Mouse (Mus musculus): ENCODE results near the gene Brsk1.
A peak's percentile ranks its signal among the peaks of the same experiment; 100 is the strongest.

The Brsk1 gene

DNA sequence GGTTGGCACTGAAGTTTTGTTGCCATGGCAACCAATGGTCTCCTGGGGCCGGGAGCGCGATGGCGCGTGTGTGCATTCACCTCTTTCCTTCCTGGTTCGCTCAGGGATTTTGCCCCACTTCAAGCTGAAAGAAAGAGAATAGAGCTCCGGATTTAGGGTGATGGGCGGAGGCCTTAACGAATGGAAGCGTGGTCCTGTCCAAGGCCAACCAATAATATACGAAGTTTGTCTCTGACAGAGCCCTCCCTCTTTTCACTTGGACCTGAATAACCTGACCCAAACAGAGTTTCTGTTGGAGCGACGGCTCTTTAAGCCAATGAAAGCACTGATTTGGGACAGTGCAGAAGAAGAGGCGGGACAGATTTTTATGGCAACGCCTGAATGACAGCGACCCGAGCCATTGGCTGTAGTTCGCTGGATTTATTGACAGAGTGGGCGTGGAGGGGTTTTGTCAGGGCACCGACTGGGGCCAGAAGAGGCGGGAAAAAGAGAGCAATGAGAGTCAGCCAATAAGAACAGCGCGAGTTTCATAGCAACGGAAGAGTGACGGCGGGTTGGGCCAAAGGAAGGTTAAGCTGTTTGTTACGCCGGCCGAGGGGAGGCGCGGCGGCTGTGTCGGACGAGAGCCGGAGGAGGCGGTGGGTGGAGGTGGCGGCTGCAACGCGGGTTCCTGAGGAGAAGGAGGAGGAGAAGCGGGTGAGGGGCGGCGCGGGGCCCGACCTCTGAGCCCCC, 49.3 kb downstream of the Brsk1 start, which contains the start of gene Kmt5c:
TSS of gene Kmt5c (plus strand) at position 572 of the 732 bp plus-strand sequence.
- DNase-seq (ENCODE audit: low spot score), result peak; percentile 99

DNA sequence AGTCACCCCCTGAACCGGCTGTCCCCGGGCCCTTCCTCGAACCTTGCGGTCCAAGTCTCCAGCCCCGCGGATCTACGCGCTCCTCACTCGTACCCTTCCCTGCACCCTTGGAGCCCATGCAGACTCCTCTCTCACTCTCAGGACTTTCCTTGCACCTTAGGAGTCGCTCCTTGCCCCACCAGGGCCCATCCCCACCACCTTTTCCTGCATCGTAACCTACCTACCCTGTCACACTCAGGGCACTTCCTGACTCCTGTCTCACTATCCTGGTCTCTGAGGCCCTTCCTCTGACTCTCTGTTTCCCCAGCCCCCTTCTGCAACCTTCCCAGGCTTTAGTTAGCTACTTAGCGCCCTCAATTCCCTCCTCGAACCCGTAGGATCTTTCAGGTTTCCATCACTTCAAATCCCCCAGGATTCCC, 49.9 kb downstream of the Brsk1 start:
- no peak for DNase-seq (ENCODE audit: low spot score)

DNA sequence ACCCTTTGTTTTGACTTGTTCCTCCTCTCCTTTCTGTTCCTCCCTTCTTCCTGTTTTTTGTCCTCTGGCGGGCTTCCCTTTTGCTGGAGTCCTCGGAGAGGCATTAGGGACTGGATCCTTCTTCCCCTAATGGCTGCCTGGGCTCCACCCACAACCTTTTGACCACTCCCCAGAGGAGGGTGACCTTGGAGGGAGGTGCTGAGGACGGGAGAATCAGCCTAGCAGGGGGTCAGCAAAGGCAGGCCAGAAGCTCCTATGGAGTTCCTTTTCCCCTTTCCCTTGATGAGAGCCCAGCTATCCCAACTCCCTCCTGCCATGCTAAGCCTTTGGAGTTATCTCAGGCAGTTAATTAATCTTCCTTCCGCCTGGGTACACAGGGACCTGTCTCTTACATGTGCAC, 50.7 kb downstream of the Brsk1 start:
- peak; percentile 33 for DNase-seq (ENCODE audit: low spot score)

DNA sequence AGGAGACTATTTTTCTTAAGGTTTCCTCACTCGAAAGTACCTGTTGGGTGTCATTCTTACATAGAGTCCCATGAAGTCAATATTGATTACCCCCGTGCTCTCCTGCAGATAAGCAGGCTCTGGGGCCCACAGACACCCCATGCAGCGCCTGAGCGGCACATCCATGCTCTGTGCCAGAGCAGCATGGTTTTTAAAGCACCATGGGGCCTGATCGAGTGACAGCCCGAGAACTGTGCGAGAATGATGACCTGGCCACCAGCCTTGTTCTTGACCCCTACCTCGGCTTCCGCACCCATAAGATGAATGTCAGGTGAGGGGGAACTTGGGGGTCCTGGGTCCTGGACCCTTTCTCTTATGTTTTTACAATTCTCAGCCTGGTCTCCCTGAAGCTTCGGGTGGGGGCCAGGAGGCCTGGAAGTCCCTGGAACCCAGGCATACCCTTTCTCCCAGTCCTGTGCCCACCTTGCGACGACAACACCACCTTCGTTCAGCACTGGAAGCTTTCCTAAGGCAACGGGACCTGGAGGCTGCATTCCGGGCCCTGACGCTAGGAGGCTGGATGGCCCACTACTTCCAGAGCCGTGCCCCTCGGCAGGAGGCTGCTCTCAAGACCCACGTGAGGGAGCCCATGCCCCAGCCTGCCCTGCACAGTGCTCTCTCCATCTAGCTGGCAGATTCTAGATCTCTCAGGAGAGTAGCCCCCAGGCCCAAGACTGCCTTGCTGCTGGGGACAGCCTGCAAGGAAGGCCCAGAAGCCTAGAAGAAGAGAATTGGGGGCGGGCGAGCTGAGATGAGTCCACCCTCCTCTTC, 51.5 kb downstream of the Brsk1 start:
- no peak for DNase-seq (ENCODE audit: low spot score)

DNA sequence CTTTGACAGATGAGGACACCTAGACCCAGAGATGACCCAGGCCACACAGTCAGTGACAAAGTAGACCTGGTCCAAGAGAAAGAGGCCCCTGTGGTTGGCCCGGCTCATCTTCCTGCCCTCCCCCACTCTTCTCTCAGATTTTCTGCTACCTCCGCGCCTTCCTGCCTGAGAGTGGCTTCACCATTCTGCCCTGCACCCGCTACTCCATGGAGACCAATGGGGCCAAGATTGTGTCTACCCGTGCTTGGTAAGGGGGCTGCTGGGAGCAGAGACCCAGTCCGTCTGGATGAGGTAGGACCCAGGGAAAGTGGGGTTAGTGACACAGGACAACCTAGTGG, 52.0 kb downstream of the Brsk1 start:
- DNase-seq (ENCODE audit: low spot score), result no peak

DNA sequence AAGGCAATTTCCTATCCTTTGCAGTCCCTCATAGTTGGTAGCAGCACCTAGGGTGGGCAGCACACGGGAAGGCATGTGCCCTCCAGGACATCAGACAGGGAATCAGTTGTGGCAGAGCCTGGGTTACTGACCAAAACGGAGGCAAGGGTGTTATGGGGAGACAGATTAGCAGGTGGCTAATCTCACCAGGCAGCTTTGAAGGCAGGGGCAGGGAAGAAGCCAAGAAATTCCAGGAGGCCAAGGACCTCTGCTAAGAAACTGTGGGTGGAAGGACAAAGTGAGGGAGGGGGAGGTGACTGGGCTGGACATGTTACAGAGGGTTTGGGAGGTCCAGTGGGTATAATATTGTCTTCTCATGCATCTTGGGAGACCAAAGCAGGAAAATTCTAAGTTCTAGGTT, 53.0 kb downstream of the Brsk1 start:
- no peak for DNase-seq (ENCODE audit: low spot score)

DNA sequence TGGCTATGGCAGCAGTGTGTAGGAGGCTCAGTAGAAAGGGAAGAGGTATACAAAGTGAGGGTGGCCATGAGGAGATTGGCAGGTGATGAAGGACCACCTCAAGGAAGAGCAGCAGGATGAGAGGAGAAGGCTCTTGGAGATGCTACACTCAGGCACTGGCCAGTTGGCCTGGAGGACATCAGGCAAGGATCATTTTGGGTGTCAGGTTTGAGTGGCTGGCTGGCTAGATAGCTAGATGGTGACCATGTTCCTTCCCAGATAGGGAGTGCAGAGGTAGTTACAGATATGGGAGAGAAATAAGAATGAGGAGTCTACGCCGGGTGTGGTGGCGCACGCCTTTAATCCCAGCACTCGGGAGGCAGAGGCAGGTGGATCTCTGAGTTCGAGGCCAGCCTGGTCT, 54.5 kb downstream of the Brsk1 start:
- DNase-seq (ENCODE audit: low spot score), result no peak

DNA sequence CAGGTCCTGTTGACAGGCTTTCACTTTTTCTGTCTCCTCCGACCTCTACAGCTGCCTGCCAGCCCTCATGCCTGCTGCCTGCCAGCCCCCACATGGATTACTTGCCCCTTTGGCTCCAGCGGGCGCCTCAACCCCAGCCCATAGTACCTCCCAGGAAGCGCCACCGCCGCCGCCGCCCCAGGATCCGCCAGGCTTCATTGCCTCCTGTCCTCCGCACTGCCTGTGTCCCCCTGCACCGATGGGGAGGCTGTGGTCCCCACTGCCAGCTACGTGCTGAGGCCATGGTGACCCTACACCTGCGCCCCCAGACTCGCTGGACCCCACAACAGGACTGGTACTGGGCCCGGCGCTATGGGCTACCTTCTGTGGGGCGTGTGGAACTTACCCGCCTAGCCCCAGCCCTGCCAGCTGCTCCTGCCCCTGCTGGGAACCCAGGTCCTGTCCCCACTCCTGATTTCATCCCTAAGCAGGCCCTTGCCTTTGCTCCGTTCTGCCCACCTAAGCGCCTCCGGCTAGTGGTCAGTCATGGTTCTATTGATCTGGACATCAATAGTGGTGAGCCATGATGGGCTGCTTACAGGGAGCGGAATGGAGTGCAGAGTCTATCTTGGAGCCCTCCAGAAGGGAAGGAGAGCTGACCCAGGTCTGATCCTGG, 56.0 kb downstream of the Brsk1 start:
- no peak for DNase-seq (ENCODE audit: low spot score)

DNA sequence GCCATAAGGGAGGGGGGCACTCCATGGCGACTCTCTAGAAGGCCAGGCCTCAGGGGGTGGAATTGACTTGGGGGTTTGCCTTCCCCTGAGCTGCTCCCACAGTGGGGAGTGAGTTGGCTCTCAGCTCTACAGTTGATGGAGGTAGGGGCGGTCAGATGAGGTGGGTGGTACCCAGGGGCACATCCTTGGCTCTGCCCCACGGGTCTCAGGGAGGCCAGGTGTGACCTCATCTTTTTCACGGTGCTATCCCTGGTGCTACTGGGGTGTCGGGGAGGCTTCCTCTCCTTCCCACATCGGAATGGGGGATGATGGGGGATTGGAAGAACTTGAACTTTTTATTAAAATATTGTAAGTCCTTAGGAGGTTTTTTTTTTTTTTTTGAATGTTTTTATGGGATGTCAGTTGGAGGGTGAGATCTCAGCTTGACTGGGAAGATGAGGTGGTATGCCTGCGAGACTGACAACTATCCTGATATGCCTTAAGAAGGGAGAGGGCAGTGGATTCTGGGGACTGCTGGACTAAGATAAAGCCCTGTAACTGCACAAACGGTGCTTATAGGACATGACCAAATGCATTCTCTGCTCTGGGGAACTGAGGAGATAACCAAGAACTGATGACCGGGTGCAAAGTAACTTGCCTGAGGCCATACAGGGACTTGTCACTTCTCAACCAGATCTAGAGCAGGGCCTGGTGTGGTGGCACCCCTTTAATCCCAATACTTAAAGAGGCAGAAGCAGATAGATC, 56.9 kb downstream of the Brsk1 start:
- no peak for DNase-seq (ENCODE audit: low spot score)

DNA sequence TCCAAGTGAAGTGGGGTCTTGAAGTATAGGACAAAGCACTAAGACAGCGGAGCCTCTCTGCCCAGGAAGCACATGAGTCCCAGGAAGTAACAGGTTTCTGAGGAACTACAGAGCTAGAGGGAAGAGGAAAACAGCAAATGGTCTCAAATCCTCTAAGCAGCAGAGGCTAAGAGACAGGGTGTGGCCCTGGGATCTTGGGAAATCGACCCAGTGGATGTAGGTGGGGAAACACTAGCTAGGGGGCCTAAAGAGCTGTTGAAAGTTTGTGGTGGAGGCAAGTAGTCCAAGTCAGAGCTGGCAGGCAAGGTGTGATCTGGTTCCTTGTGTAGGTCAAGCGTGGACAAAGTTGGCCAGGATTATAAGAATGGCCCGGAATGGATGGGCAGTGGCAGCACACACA, 57.9 kb downstream of the Brsk1 start:
- no peak for DNase-seq (ENCODE audit: low spot score)

DNA sequence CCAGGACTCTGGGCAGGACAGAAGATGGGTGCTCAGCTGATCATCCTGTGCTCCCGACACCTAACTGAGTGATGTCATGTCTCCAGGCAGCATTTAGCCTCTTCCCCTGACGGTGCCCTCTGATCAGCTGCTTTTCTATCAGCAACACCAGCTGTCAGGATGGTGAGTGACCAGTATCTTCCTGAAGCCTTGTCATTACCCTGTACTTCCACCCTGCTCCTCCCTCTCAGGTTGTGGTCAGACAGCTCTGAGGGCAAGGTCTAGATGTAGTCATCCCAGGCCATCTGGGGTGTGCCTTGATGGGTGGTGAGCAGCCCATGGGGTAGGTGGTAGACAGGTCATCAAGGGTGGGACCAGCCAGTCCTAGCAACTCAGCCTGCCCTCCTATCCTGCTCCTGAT, 58.8 kb downstream of the Brsk1 start:
- no peak for DNase-seq (ENCODE audit: low spot score)

DNA sequence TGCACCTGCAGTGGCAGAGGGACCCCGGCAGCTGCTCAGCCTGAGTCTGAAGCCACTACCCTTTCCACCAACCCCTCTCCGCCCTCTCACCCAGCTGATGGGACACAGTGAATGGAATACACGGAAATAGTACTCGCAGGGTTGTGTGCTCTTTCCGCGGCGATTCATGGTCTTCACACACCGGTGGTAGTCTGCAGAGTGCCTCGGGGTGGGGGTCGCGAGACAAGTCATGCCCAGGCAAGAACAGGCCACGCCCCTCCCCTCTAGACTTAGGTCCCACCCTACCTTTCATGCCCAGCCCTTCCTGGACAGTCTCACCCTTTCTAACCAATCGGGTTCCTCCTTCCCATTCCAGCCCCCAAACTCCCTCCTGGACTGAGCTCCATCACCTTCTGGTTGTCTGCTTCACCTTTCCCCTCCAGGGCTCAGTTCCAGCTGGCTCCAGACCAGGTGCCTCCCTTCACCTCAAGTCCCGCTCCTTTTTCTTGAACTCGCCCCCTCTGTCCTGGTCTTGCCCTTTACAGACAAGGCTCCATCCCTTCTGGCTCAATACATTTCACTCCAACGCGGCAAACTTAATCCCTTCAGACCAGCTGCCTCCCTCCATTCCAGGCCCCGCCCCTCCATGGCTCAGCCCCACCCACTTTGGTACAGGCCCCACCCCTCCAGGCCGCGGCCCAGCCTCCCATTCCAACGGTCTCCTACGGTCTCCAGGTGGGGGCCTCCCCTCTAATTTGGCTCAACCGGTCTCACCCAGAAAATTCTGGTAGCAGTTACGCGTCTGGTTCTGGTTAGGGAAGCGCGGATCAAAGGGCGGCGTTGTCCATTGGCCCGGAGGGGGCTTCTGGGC, 61.8 kb downstream of the Brsk1 start:
- no peak for DNase-seq (ENCODE audit: low spot score)

DNA sequence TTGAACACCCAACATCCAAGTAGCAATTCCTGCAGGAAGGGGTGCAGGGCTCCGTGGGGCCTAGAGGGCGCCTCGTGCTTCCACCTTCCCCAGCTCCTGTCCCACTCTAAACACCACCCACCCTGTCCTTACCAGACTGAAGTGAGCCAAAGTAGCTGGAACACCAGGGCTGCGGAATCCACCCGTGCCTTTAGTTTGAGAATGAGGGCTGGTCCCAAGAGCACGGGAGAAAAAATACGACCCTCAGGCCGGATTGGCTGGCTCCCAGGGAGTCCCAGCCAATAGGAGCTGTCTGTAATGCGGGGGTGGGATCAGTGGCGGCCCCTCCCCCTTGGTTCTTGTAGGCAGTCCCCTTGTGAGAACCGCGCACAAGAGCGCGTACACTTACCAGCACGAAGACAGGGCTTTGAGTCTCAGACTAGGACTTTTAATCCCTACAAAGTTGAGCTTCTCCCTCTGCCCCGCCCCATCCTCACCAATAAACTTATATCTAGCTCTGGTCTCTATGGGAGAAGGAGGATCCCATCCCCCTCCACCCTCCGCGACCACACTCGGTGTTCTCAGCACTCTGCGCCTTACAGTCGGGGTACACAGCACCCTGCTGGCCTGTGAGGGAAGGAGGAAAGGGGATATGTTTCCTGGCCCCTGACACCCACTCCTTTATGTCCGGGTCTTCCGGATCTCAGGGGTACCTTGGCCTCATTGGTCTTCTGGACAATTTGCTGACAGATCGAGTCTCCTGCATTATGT, 62.6 kb downstream of the Brsk1 start, which contains the start of gene Cox6b2:
TSS of gene Cox6b2 (minus strand) at position 274 of the 750 bp plus-strand sequence.
- no peak for DNase-seq (ENCODE audit: low spot score)

DNA sequence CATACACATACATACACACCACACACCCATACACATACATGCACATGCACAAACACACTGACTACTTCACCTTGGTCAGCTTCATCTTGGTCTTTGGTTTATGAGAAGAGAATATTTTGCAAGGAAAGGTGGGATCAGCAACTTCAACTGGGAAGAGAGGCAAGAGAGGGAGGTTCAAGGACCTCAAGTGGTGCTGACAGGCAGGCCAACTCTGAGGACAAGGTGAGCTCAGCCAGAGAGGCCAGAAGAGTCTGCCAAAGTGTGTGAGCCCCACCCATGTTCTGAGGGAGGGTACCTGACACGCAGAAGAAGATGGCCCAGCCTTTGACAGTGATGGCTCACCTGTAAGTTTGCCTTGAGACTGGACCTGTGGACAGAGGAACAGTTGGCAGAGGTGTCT, 69.3 kb downstream of the Brsk1 start:
- DNase-seq (ENCODE audit: low spot score), result no peak

DNA sequence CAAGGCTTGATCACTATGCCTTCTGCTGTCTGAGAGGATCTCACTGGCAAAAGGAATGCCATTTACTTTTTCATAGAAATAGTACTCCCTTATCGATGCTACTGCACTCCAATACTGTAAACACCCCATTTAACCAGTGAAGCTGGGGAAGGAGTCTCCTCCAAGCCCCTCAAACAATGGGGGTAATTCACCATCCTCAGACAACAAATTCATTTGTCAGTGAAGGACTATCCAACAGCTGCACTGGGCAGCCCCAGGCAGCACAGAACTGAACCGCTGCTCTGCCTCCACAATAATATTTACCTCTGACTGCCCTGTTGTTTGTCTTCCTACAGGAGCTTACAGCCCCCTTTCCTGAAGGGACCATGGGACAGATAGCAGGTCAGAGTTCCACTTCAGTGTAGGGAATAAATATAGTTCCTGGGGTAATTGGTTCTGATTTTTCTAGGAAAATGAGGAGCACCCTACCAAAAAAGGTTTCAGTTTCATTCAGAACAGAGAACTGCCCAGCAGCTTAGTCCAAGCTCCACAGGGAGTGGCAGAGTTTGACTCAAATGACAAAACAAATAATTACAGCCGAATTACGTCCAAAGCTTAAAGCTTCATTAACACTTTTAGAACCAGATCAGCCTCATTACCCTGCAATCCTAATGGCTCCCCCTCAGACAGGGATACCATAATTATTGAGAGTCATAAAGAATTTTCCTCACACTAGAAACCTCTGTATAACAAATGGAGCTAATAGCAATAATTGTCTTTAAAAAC, 74.7 kb downstream of the Brsk1 start:
- no peak for DNase-seq (ENCODE audit: low spot score)
